Mouse (Mus musculus) C2C12 (cell line): ENCODE data around the gene Ttc5. TPM values are rescaled to one million over a fixed set of nuclear protein-coding genes. Genes with fewer than 3 reads are reported as not detected.

Experiments
- H3K27me3 ChIP-seq: one replicate; pipeline ENCODE4 v1.6.1; 2011; ENCODE audit not compliant: control insufficient read depth, insufficient read depth, insufficient read length
- H3K36me3 ChIP-seq: one replicate; pipeline ENCODE4 v1.6.1; 2011; ENCODE audit not compliant: control insufficient read depth, insufficient read depth
- H3K4me3 ChIP-seq: one replicate; pipeline ENCODE4 v1.5.1; 2011; ENCODE audit warnings: mild to moderate bottlenecking, control low read depth; ENCODE audit not compliant: poor library complexity, insufficient read depth, severe bottlenecking
- H3K79me2 ChIP-seq: one replicate; pipeline ENCODE4 v1.6.1; 2011; ENCODE audit not compliant: control insufficient read depth, insufficient read depth
- H3K79me3 ChIP-seq: one replicate; pipeline ENCODE4 v1.6.1; 2011; ENCODE audit warnings: low read depth, control low read depth
- H3ac ChIP-seq: one replicate; pipeline ENCODE3; 2011; ENCODE audit warnings: low read depth; ENCODE audit not compliant: control insufficient read depth, insufficient read length
- CEBPB ChIP-seq: IDR thresholded peaks from one replicate; pipeline ENCODE4 v1.6.1; 2011; ENCODE audit warnings: low read depth, mild to moderate bottlenecking, control low read depth, moderate library complexity
- CTCF ChIP-seq: IDR thresholded peaks from one replicate; pipeline ENCODE4 v1.5.1; 2011; ENCODE audit not compliant: control insufficient read depth, insufficient read depth, insufficient read length
- FOSL1 ChIP-seq: IDR thresholded peaks from one replicate; pipeline ENCODE4 v1.8.0; 2011; ENCODE audit warnings: mild to moderate bottlenecking, low read length; ENCODE audit not compliant: poor library complexity, insufficient read depth, severe bottlenecking
- MAX ChIP-seq: IDR thresholded peaks from one replicate; pipeline ENCODE4 v1.6.1; 2011; ENCODE audit warnings: mild to moderate bottlenecking, control low read depth
- MYOD1 ChIP-seq: IDR thresholded peaks from one replicate; pipeline ENCODE4 v1.6.1; 2011; ENCODE audit warnings: low read depth; ENCODE audit not compliant: control insufficient read depth, insufficient read length
- MYOG ChIP-seq: IDR thresholded peaks from one replicate; pipeline ENCODE4 v1.6.1; 2011; ENCODE audit not compliant: control insufficient read depth, insufficient read length; ENCODE audit errors: extremely low read depth
- USF1 ChIP-seq: IDR thresholded peaks from one replicate; pipeline ENCODE4 v1.6.1; 2011; ENCODE audit warnings: low read depth, mild to moderate bottlenecking, control low read depth, moderate library complexity
- polyA plus RNA-seq: library from polyadenylated mRNA; unstranded; fragments of >200 nt; fragmentation: generic; extraction: Trizol; gene quantifications from one replicate; pipeline ENCODE4 v1.2.1, GENCODE M21; 2012; ENCODE audit warnings: missing spikeins

Ttc5 gene
- polyA plus RNA-seq, 1 experiment: 19.7 TPM

DNA sequence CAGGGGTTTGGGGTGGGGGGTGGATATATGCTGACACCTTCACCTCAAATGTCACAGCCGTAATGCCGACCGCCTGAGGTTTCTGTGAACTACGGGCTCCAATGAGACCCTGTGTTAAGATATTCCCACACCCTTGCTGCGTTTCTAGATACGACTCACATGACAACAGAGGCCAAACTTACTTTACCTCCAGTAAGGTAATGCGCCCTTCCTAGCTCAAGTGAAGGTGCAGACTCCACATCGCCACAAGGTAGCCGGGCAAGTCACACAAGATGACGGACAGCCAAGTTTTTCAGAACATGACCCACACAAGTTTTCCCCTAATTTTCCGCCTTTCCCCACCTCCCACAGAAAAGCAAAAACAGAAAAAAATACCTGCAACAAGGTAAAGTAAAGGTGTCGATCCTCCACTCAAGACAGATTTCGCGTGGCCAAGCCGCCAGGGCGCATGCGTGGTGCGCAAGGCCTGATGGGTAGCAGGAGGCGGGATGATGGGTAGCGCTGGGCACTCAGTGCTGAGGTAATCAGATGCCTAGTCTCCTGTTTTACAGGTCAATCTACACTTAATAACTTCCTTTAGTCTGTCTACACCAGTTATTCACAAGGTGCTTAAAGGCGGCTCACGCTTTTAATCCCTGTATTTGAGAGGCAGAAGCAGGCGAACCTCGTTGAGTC is 10.1 kb upstream of the Ttc5 start:
- Histone ChIP-seq H3K79me2 (peaks cover 27% of the 10 kb centered on the region), H3ac (no peak overlapping the region), H3K27me3 (no peaks in the 10 kb centered on the region), H3K36me3 (peaks cover 55% of the 10 kb centered on the region), H3K4me3 (no peak overlapping the region), H3K79me3 (peaks cover 9% of the 10 kb centered on the region)
- TF ChIP-seq CTCF: no peak

DNA sequence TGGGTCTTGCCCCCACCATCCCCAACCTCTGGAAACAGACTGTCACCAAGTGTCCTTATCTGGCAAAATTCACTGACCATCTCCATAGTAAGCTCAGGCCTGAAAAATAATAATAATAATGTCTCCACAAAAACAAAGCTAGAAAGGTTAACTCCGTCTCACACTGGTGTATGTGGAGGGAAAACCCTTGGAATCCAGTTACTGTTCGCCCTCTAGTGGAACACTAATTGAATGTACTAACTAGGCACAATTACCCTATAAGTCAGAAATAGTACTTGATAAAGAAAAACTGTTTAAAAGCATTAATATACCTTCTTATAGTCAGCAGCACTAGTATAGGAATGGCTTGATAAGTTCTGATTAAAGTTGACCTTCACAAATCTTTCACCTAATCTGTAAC is 2.8 kb upstream of the Ttc5 start:
- no peak overlapping the region for H3K4me3 ChIP-seq
- H3K36me3 ChIP-seq: peaks cover 35% of the 10 kb centered on the region
- TF ChIP-seq MAX (no peak), MYOD1 (no peak), FOSL1 (no peak), USF1 (no peak), MYOG (no peak), CEBPB (no peak)
- H3K27me3 ChIP-seq: no peaks in the 10 kb centered on the region
- peaks cover 2% of the 10 kb centered on the region for H3K79me3 ChIP-seq
- H3K79me2 ChIP-seq: peaks cover 21% of the 10 kb centered on the region
- H3ac ChIP-seq: no peak overlapping the region

GRCm38 (mm10) chr14:50784391-50785250 is 698 bp downstream of the Ttc5 start:
- Histone ChIP-seq H3K79me2 (peaks cover 37% of the 10 kb centered on the region), H3K4me3 (peak overlapping the region; percentile 66), H3K36me3 (peaks cover 29% of the 10 kb centered on the region), H3K79me3 (peaks cover 4% of the 10 kb centered on the region), H3ac (peak overlapping the region; percentile 70), H3K27me3 (no peaks in the 10 kb centered on the region)
- TF ChIP-seq MYOD1 (no peak), FOSL1 (no peak), MYOG (no peak), MAX (no peak), CEBPB (no peak), CTCF (no peak), USF1 (no peak)

DNA sequence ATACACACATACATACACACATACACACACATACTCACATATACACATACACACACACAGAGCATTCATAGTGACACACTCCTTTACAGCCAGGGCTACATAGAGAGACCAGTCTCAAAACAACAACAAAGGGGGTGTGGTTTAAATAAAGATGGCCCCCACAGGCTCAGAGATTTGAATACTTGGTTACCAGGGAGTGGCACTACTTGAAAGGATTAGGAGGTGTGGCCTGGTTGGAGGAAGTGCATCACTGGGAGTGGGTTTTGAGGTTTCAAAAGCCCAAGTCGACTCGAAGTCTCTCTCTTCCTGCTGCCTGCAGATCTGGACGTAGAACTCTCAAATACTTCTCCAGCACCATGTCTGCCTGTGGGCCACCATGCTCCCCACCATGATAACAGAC is 3.2 kb downstream of the Ttc5 start:
- H3K79me3 ChIP-seq: peaks cover 4% of the 10 kb centered on the region
- no peak for TF ChIP-seq USF1
- TF ChIP-seq FOSL1: no peak
- TF ChIP-seq CTCF: no peak
- TF ChIP-seq CEBPB: no peak
- TF ChIP-seq MYOG: no peak
- no peak for TF ChIP-seq MAX
- no peak for TF ChIP-seq MYOD1
- no peaks in the 10 kb centered on the region for H3K27me3 ChIP-seq
- peaks cover 37% of the 10 kb centered on the region for H3K79me2 ChIP-seq
- no peak overlapping the region for H3K4me3 ChIP-seq
- H3K36me3 ChIP-seq: peaks cover 29% of the 10 kb centered on the region
- no peak overlapping the region for H3ac ChIP-seq

DNA sequence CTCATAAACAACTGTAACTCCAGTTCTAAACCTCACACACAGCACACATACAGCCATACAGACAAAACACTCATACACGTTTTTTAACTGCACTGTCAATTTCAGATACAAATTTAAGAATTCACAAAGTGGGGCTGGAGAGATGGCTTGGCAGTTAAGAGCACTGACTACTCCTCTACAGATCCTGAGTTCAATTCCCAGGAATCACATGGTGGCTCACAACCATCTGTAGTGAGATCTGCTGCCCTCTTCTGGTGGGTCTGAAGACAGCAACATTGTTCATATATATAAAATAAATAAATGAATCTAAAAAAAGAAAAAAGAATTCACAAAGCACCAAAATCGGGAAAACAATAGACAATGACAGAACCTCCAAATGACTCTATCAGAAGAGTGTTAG is 14.0 kb downstream of the Ttc5 start:
- no peaks in the 10 kb centered on the region for H3K79me3 ChIP-seq

GRCm38 (mm10) chr14:50765736-50766135 is 19.6 kb downstream of the Ttc5 start:
- Histone ChIP-seq H3K27me3 (no peaks in the 10 kb centered on the region), H3K79me3 (no peaks in the 10 kb centered on the region), H3K79me2 (no peaks in the 10 kb centered on the region), H3K36me3 (peaks cover 22% of the 10 kb centered on the region), H3K4me3 (no peak overlapping the region), H3ac (no peak overlapping the region)
- TF ChIP-seq CEBPB: no peak
- no peak for TF ChIP-seq MYOD1
- no peak for TF ChIP-seq USF1
- no peak for TF ChIP-seq MYOG
- no peak for TF ChIP-seq FOSL1
- no peak for TF ChIP-seq CTCF
- TF ChIP-seq MAX: no peak

More for the DNA sequence above, 14.0 kb downstream of the Ttc5 start:
- no peak for TF ChIP-seq CTCF
- no peak for TF ChIP-seq MYOD1
- no peak for TF ChIP-seq CEBPB
- TF ChIP-seq MYOG: no peak
- TF ChIP-seq USF1: no peak
- no peak for TF ChIP-seq MAX
- TF ChIP-seq FOSL1: no peak
- H3K79me2 ChIP-seq: no peaks in the 10 kb centered on the region
- H3ac ChIP-seq: no peak overlapping the region
- H3K4me3 ChIP-seq: no peak overlapping the region
- H3K36me3 ChIP-seq: peaks cover 28% of the 10 kb centered on the region
- no peaks in the 10 kb centered on the region for H3K27me3 ChIP-seq
